Mouse (Mus musculus) left cerebral cortex, adult 2 months (tissue): ENCODE measurements around the gene Gm20708. TPM values are rescaled to one million over a fixed set of nuclear protein-coding genes. Genes with fewer than 3 reads are reported as not detected.

Experiments used
- DNase-seq, 2 experiments: peaks; one replicate each; pipeline ENCODE4 v3.0.0; 2021 to 2022; ENCODE audit warnings: low spot score in 2 of 2, mixed read lengths in 1 of 2; ENCODE audit errors: extremely low spot score in 1 of 2
- H3K27ac ChIP-seq: fragments of 200-600 bp; 2 replicates; pipeline ENCODE4 v1.8.1; 2022
- H3K4me3 ChIP-seq: fragments of 200-600 bp; 2 replicates; pipeline ENCODE4 v1.8.1; 2022
- CTCF ChIP-seq: fragments of 200-600 bp; IDR thresholded peaks from 2 replicates; pipeline ENCODE4 v1.8.1; 2022; ENCODE audit warnings: antibody characterized with exemption, mild to moderate bottlenecking, moderate library complexity
- intact Hi-C: fragments of 180-260 bp; cut with DNase I; formaldehyde crosslinking; loops from one replicate; pipeline ENCODE4 v1.15.1; 2025
- total RNA-seq, 2 experiments: library from RNA; stranded (reverse); gene quantifications; 2 replicates each; pipeline ENCODE4 v1.2.3; 2021

The Gm20708 gene
- total RNA-seq, 2 experiments from 2014 or later = 2.3 to 4.6 TPM

- Histone ChIP-seq H3K27ac (no peak overlapping the region), H3K4me3 (no peak overlapping the region)
- intact Hi-C loops = no loop called here
- no peak for DNase-seq
- no peak for TF ChIP-seq CTCF
Measured at GRCm38 (mm10) chr11:117845651-117846050, 36.2 kb downstream of the Gm20708 start.

DNA sequence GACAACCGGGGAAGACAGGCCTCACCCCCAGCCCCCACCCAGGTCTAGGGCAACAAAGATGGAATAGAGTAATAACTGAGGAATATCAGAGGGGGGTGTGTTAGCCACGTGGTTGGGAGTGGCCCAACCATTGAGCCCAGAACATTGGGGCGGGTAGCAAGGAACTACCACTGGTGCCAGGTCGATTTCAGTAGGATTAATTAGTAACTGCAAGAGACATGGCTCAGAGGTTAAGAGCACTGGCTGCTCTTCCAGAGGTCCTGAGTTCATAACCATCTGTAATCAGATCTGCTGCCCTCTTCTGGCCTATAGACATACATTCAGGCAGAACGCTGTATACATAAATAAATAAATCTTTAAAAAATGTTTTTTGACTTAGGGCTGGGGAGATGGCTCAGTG, 37.2 kb downstream of the Gm20708 start:
- TF ChIP-seq CTCF = peak; percentile 42

DNA sequence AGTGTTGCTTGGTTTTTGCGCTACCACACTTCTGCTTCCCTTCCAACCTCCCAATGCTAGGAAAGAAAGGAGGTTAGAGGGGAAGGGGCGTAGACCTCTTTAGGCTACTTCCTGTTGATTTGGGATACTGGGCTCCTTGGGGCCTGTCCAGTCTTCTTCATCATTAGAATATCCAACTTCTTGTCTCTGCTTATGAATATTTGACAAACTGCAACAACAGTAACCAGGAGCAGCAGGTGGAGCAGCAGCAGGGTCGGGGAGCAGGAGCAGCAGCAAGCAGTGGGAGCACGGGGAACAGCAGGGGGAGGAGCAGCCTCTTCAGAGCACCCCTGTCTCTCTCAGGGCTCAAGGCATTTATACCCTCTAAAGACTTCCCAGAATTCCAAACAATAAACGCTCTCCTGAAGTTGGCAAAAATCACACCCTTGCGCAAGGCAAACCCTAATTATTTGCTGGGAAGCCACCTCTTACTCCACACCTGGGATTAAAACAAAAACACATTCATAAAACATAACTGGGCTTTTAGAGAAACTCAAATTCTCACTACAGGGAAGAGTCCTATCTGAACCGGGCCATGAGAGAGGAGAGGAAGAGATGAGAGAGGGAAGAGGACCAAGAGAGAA, 38.2 kb downstream of the Gm20708 start:
- TF ChIP-seq CTCF = no peak
- Histone ChIP-seq H3K4me3 (no peak overlapping the region; the same call in 1 of the 2 replicates), H3K27ac (peak overlapping the region; percentile 94)
- DNase-seq = no peak
- intact Hi-C loops = no loop called here

More for the DNA sequence above, 37.2 kb downstream of the Gm20708 start:
- DNase-seq = no peak
- no peak overlapping the region for H3K4me3 ChIP-seq
- H3K27ac ChIP-seq = no peak overlapping the region
- intact Hi-C loops = no loop called here

DNA sequence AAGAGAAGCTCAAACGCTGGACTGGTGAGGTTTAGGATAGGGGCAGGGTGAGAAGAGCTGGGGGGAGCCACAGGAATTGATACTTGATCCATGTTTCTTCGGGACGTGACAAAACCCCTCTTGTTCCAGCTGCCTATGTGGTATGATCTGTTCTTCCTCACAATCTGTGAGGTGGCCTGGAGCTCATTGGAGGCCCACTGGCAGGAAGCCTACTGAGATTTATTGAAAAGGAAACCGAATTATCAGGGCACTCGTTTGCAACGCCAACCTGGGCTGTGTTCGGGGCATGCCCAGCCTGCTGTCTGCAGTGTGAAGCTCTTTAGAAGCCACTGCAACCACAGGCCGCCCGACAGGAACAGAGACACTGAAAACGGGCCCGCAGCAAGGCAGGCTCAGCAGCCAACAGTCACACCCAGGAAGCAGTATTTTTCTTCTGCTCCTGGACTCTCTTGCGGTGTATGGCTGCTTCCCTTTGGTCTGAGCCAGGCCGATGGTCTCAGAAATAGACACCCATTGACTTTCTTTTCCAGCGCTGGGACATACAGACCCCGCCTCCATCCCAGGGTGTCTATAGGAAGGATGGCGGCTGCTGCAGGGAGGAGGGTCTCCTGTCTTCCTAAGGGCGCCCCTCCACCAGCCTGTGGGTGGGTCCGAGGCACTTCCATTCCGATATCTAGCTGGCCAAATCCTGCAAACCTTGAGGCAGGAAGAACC, 39.0 kb downstream of the Gm20708 start:
- H3K4me3 ChIP-seq = peak overlapping the region; percentile 77
- intact Hi-C loops = no loop called here
- DNase-seq = no peak
- peak overlapping the region; percentile 94 for H3K27ac ChIP-seq
- no peak for TF ChIP-seq CTCF

GRCm38 (mm10) chr11:117848985-117849671, 39.7 kb downstream of the Gm20708 start, which contains the start of gene Birc5:
Gene Birc5 (plus strand): TSS chr11:117849251.
- DNase-seq = peak; percentile 96 to 97
- TF ChIP-seq CTCF = no peak; the same call in 1 of the 2 replicates
- intact Hi-C loops = no loop called here
- H3K27ac ChIP-seq = peak within 1 kb of the TSS; percentile 94
- H3K4me3 ChIP-seq = peak within 1 kb of the TSS; percentile 77

GRCm38 (mm10) chr11:117852875-117853274, 43.4 kb downstream of the Gm20708 start:
- intact Hi-C loops = no loop called here
- DNase-seq = no peak
- H3K4me3 ChIP-seq = no peak overlapping the region
- H3K27ac ChIP-seq = no peak overlapping the region
- no peak for TF ChIP-seq CTCF

DNA sequence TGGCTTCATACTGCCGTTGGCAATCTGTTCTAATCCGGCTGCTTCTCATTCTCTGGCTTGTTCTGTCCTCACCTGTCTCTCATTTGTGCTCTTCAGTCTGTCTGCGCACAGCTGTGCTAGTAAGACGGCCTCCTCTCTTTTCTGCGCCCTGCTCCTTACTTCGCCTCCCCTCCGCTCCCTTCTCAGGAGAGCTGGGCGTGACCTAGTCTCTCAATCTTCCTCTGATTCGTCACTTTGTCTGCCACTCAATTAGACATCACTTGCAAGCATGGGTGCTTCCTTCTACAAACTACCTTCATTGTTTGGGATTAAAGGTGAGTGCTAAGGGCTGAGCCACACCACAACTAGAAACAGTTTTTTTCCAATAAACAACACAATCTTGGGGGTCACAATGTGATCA, 44.8 kb downstream of the Gm20708 start:
- Histone ChIP-seq H3K4me3 (no peak overlapping the region), H3K27ac (no peak overlapping the region)
- no peak for DNase-seq
- intact Hi-C loops = no loop called here
- no peak for TF ChIP-seq CTCF

DNA sequence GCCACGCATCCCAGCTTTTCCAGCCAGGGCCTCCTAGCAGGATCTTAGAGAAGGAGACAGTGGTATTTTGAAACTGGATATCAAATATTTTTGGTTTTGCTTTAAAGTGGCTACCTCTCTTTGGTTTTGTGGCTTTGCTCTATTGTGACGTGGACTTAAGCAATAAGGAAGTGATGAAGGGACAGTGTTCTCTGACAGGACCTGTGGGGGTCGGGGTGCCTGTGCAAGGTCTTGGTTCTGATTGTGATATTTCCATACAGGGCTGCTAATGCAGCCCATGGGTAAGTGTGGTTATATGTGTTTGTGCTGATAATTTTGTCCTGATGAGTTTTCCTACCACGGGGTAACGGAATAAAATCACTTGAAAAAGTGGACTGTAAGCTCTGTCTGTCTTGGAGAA, 45.9 kb downstream of the Gm20708 start:
- intact Hi-C loops = no loop called here
- TF ChIP-seq CTCF = no peak
- Histone ChIP-seq H3K27ac (no peak overlapping the region), H3K4me3 (no peak overlapping the region)
- no peak for DNase-seq

DNA sequence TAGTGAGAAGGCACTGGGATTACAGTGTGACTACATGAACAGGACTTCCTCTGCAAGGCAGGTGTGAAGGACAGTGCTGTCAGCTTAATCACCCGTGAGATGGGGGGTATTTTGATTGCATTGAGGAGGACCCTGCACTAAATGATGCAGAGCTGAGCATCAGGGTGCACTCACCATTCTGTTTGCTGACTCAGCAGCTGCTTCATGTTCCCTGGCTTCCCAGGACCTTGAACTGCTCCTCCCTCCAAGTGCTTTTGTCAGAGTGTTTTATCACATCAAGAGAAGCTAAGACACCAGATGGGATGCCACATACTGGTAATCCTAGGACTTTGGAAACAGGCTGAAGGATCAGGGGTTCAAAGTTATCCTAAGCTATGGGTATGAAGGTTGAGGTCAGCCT, 46.5 kb downstream of the Gm20708 start:
- DNase-seq = no peak
- Histone ChIP-seq H3K4me3 (no peak overlapping the region), H3K27ac (no peak overlapping the region)
- intact Hi-C loops = no loop called here
- TF ChIP-seq CTCF = no peak

DNA sequence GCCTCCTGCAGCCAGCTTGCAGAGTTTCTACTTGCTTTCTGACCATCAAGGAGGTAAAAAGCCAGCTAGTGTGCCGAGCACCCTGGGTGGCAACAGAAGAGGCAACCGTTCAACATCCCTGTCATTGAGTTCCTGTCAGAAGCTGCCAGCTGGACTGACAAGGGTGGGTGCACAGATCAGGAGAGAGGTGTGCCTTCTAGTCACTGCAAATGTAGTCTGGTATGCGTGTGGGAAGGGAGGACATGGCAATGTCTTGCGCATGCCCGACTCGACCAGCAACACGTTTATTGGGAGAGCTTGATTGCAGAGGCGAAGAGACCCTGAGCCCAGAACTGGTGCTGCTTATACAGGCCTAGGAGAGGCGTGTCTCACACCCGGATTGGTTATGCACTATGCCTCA, 48.0 kb downstream of the Gm20708 start:
- Histone ChIP-seq H3K4me3 (no peak overlapping the region), H3K27ac (no peak overlapping the region)
- intact Hi-C loops = no loop called here
- TF ChIP-seq CTCF = no peak
- no peak for DNase-seq

DNA sequence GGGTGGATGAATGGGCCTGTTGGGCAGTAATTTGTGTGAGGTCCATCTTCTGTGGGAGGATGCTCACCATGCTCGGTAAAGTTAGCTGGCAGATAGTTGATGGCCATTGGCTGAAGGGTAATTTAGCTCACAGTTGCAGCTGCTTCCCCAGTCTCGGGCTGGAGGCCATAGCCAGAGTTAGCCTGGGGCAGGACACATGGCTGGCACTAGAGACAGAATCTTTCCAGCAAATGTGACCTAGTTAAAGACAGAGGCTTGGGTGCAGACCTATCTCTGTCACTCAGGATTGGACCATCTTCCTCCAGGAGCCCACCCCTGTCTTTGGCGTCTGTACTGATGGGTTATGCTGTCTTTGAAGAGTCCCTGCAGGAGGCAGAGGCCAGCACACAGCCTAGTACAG, 48.9 kb downstream of the Gm20708 start:
- intact Hi-C loops = no loop called here
- no peak for TF ChIP-seq CTCF
- no peak for DNase-seq

DNA sequence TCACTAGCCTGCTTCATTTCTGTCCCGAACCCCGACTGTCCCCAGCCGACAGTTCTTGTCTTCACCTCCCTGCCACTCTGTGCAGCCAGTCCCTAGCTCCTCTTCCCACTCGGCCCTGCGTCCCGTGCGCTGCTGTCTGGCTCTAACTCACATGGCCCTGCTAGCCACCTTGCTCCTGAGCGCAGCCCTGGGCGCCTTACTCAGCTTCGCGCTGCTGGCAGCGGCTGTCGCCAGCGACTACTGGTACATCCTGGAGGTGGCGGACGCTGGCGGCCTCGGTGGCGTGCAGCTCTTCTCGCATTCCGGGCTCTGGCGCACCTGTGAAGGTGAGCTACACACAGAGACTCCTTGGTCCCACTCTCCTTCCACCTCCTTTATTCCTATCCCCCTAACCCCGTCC, 51.1 kb downstream of the Gm20708 start, which contains the start of gene Tmem235:
Tmem235 (plus strand) TSS at position 152 of the 400 bp plus-strand sequence.
- TF ChIP-seq CTCF = no peak
- no peak for DNase-seq
- H3K27ac ChIP-seq = no peak within 1 kb of the TSS
- intact Hi-C loops = no loop called here
- H3K4me3 ChIP-seq = no peak within 1 kb of the TSS

More for the DNA sequence above, 48.9 kb downstream of the Gm20708 start:
- Histone ChIP-seq H3K4me3 (no peak overlapping the region), H3K27ac (no peak overlapping the region)
